Mouse (Mus musculus): ENCODE measurements around the gene Gm34653. TPM values are rescaled to one million over a fixed set of nuclear protein-coding genes. Genes with fewer than 3 reads are reported as not detected.
"Not testable (repeated sequence)": the region's sequence is repeated elsewhere in the genome, so short reads cannot be mapped to it uniquely, and the experiment has no call there.

The Gm34653 gene
- total RNA-seq, 2 experiments from 2014 or later = not detected

DNA sequence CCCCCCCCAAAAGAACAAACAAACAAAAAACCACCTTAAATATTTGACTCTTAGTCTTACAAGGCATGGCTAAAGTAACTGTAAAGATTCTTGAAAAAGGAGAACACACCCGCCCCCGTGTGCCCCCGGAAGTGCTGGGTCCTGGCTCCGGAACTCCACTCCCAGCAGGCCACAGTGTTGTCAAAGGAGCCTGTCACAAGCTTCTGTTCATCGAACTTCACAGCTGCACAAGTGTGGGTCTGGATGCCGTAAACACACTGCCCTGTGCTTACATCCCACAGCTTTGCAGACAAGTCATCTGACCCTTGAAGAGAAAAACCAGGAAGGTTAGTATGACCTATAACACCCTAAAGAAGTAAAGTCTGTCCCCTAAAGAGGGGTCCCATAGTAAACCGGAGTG is 20.1 kb upstream of the Gm34653 start:
- intact Hi-C loops (cut with DNase I) = no loop called here
- no peak for DNase-seq (ENCODE audit: low spot score in 2 of 2)

DNA sequence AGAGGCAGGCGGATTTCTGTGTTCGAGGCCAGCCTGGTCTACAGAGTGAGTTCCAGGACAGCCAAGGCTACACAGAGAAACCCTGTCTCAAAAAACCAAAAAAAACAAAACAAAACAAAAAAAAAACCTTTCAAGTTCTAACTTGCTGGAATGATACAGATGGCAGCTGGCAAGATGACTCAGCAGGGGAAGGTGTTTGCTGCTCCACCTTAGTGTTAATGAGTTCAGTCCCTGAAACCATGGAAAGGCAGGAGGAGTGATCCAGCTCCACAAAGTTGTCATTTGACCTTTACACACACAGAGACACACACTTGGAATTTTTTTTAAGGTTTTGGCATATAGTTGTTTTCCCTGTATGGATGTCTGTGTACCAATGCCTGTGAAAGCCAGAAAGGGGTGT is 16.9 kb upstream of the Gm34653 start:
- intact Hi-C loops (cut with DNase I); DNase-seq (ENCODE audit: low spot score in 2 of 2): not testable (repeated sequence)

DNA sequence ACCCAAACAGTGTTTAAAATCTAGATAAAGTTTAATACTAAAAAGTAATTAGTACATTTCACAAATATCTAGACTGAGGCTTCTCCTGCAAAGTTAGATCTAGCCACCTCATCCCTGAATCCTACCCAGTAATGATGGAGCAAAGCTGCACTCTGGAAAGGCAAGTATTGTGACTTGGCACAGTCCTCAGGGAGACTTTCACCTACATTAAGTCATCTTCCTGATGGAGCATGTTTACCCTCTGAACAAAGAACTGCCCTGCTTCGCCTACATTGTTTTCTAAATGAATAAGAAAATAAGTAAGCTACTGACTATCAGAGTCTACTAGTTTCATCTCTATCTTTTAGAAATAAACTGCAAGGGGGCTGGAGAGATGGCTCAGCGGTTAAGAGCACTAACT is 14.3 kb upstream of the Gm34653 start:
- intact Hi-C loops (cut with DNase I) = no loop called here
- DNase-seq (ENCODE audit: low spot score in 2 of 2) = no peak

DNA sequence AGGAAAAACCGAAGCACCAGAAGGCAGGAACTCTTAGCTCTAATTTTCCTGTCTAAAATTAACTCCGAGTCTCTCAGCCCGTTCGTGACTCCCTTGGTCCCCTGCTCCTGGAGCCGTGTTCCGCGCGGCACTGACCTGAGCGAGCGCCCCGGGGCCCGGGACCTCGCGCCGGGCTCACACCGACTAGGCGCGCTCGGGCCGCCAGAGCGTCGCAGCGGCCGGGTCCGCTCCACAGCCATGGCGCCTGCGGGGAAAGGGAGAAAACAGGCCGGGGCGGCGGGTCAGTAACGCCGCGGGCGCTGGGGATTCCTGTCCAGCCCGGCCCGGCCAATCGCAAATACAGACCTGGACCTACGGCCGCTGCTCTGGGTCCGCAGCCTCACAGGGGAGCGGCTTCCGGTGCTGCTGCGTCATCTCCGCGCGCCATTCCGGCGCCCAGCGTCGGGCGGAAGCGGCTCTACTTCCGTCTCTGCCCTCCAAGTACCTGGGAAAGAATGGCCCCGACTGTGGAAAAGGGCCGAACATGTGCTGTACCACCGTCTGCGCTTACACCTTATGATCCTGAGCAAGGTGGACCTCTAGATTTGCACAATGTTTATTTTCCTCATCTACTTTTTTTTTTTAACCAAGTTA is 6.9 kb upstream of the Gm34653 start, which contains the start of gene Fbxw2:
Gene Fbxw2 (minus strand): TSS at position 485 of the 633 bp plus-strand sequence.
- peak; percentile 89 to 95 for DNase-seq (ENCODE audit: low spot score in 2 of 2)
- intact Hi-C loops (cut with DNase I) = loop anchor here (1.0 kb wide), 1 partner anchor 45 kb away; no protein-coding TSS in a partner anchor

DNA sequence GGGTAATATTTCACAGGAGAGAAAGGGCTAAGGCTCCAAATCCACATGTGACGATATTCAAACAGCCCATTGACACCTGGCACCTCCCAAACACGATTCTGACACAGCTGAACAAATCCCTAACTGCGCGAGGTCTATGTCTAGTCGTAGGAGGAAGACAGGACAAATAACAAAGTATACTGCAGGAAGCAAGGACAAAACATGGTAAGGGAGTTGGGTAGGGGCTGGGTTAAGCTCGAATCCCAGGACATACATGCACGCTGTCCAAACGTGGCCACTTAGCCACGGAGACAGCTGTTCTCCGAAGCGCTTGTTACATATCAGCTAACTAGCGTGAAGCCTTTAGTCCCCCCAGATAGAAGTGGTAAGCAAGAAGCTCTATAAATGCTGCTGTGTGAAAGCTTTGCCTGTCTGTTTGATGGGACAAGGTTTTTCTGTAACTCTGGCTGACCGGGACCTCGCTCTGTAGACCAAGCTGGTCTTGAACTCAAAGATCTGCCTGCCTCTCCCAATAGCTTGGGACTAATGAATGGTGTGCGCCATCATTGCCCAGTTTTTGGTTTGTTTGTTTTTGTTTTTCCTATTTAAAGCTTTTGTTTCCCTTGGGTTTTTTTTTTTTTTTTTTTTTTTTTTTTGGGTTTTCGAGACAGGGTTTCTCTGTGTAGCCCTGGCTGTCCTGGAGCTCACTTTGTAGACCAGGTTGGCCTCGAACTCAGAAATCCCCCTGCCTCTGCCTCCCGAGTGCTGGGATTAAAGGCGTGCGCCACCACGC is 6.2 kb upstream of the Gm34653 start:
- no peak for DNase-seq (ENCODE audit: low spot score in 2 of 2)

DNA sequence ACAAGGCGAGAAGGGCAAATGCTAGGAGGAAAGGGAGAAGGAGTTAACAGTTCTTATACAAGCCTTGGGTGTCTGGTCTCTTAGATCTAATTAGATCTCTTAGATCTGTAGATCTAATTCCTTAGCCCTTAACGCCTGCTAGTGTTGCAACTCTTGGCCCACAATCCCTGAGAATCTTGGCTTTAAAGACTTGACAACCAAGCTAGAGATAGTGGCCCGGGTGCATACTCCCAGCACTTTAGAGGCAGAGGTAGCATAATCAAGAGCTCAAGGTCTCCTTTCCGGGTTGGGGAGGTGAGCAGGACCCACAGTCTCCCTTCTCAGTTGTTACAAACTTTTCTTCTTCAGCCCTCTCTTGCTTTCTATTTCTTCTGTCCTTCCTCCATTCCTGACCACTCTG is 5.2 kb upstream of the Gm34653 start:
- DNase-seq (ENCODE audit: low spot score in 2 of 2) = no peak
- intact Hi-C loops (cut with DNase I) = no loop called here

More for the DNA sequence above, 6.2 kb upstream of the Gm34653 start:
- intact Hi-C loops (cut with DNase I) = loop anchor here (1.0 kb wide), 1 partner anchor 45 kb away; no protein-coding TSS in a partner anchor

DNA sequence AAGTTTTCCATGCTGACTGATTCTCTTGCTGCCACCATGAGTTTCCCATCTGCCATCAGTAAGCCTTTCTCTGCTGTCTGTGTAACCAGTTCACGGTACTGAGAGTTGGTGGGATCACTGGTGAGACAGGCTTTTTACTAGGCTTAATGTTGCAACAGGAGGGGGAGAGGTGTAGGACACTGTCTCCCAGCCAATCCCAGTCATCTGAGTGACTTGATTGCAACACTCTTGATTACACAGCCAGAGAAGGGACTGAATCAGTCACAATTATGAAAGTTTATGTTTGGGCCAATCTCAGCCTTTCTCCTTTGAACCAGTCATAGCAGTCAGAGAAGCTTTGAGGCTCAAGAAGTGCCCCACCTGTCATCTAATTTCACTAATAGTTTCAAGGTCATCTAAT is 4.8 kb upstream of the Gm34653 start:
- intact Hi-C loops (cut with DNase I) = no loop called here
- DNase-seq (ENCODE audit: low spot score in 2 of 2) = no peak

DNA sequence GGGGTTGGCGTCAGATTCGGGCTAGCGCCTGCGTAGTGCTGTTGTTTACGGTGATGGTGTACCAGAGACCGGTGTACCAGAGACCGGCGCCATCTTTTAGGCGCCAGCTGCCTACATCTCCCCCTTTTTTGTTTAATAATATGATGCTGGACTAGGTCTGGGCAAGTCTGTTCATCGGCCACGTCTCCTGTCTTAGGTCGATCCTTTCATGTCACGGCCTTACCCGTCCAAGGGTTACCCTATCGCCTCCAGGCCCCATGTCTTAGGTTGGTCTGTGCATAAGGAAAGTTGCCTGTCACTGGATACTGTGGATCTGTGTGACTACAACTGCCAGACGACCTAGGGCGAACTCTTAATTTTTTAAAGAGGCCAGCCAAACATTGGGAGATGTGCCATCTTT is 2.7 kb upstream of the Gm34653 start:
- intact Hi-C loops (cut with DNase I); DNase-seq (ENCODE audit: low spot score in 2 of 2): not testable (repeated sequence)

DNA sequence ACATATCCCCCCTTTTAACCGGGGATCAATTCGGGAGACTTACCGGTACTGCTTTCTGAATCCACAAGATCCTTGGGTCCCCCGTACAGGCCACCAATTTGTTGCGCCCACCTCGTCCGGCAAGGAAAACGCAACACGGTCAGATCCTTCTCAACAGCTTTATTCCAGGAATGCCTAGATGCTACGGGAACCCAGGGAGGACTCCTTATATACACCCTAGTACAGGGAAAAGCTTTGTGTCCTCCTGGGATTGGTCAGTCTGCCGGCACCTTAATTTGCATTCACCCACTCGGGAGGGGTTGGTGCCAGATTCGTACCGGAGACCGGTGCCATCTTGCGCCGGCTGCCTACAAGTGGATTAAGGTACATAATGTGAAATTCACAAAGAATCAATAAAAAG is 817 bp downstream of the Gm34653 start:
- no peak for DNase-seq (ENCODE audit: low spot score in 2 of 2)
- intact Hi-C loops (cut with DNase I) = no loop called here

DNA sequence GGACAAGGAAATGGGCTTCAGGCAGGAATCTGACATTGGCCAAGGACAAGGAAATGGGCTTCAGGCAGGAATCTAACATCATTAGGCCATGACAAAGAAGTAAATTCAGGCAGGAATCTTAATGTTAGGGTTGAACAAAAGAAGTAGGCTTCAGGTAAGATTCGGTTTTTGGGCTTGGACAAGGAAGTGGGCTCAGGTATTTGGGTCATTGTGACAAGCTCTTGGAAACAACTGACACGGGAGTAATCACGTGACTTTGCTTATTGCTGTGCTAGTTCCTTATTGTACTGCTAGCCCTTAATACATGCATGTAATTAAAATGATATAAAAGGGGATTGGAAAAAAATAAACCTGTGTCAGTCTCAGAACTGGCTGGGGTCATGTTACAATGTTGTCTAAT is 2.9 kb downstream of the Gm34653 start:
- intact Hi-C loops (cut with DNase I) = no loop called here
- no peak for DNase-seq (ENCODE audit: low spot score in 2 of 2)

DNA sequence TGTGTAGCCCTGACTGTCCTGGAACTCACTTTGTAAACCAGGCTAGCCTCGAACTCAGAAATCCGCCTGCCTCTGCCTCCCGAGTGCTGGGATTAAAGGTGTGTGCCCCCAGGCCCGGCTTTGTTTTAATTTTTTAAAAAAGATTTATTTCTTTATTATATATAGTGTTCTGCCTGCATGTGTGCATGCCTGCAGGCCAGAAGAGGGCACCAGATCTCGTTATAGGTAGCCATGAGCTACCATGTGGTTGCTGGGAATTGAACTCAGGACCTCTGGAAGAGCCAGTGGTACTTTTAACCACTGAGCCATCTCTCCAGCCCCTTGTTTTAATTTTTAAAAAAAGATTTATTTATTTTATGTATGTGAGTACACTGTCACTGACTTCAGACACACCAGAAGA is 7.3 kb downstream of the Gm34653 start:
- not testable (repeated sequence) for DNase-seq (ENCODE audit: low spot score in 2 of 2)
- intact Hi-C loops (cut with DNase I) = loop anchor here (10.0 kb wide), 1 partner anchor 265 kb away; the partner anchor contains the start of genes AI182371 and Cntrl

DNA sequence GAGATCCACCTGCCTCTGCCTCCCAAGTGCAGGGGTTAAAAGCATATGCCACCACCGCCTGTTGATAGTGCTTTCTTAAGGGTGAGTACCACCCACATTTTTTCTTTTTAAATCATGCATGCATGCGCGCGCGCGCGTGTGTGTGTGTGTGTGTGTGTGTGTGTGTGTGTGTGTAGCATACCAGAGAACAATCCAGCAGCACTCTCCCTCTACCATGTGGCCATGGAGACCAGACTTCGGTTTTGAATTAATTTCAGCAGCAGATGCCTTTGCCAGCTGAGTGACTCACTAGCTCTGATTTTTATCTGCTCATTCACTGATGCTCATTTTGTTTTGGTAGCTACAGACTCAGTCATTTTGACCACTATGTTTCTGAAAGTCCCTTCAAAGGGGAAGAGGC is 8.9 kb downstream of the Gm34653 start:
- intact Hi-C loops (cut with DNase I) = loop anchor here (10.0 kb wide), 1 partner anchor 263 kb away; the partner anchor contains the start of genes AI182371 and Cntrl

DNA sequence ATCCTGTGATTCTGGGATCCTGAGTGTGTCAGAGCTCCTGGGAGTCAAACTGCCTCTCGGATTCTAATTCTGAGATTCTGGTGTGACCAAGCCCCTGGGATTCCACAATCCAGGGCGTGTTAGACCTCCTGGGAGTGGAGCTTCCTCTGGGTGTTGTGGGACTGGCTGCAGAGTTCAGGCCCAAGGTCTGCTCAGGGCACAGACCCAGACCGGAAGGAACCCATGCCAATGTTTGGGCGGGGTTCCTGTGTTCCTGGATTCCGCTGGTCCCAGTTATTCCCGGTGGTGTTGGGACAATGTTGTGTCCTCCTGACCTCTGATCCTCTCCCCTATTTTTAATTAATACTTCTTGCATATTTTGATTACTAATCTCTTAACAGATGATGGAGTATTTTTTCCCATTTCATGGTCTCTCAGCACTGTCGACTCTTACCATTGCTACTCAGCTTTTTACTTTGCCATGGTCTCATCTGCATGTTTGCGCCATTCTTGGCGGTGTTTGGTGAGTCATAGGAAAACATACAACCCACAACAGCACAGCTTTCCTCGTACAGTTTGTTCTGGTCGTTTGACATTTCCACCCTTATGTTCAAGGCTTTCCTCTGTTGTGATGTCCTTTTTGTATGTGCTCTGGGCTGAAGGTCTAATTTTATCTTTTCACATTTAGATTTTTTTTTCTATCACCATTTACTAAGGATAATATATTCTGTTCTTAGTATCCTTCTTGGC is 10.6 kb downstream of the Gm34653 start:
- intact Hi-C loops (cut with DNase I) = loop anchor here (10.0 kb wide), 1 partner anchor 261 kb away; the partner anchor contains the start of genes AI182371 and Cntrl
- peak; percentile 12 to 27 for DNase-seq (ENCODE audit: low spot score in 2 of 2)

More for the DNA sequence above, 8.9 kb downstream of the Gm34653 start:
- peak; percentile 33 to 45 for DNase-seq (ENCODE audit: low spot score in 2 of 2)

DNA sequence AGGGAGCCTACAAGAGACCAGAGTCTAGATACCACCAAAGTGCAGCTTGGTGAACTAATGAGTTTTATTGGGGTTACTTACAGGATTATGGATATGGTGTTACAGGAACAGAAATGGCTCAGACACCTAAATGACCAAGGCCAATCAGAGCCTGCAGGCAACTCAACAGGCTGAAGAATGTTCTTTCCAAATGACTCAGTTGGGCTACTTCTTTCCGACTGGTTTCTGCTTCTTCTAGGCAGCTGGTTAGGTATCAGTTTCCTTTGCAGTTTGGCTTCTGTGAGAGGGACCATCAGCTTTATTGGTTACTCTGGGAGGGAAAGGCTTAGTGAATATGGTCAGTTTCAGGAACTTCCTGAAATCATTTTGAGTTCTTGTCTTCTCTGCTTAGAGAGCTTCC is 14.9 kb downstream of the Gm34653 start:
- DNase-seq (ENCODE audit: low spot score in 2 of 2) = no peak
- intact Hi-C loops (cut with DNase I) = loop anchor here (10.0 kb wide), 1 partner anchor 257 kb away; the partner anchor contains the start of genes AI182371 and Cntrl

DNA sequence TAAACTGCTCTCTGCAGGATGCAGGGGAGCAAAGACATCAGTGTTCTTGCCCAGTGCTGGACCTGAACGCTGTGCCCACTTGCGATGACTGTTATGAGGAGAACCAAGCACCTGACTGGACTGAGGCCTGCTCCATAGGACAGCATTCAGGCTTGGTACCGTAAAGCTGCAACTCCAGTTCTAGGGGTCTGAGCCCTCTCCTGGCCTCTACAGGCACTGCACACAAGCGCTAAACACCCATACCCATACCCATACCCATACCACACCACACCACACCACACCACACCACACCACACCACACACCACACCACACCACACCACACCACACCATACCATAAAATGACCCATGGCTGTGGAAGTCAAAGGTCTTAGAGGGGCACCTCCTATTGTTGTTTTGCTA is 22.5 kb downstream of the Gm34653 start:
- no peak for DNase-seq (ENCODE audit: low spot score in 2 of 2)
- intact Hi-C loops (cut with DNase I) = no loop called here

DNA sequence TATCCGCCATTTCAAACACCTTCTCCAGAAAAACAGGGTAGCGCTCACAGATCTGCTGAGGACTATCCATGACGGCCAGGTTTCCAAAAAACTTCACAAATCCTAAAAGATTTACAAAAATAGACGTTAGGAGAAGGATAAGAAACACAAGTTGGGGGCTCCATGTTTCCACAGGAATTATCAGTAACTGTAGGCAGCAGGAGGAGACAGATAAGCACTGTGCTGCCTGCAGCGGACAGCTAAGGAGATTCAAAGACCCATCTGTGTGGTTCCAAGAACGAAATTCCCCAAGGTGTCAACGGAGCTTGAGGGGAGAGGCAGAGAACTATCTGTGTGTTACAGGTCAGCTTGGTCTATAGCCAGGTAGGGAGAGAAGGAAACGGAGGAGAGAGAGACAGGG is 24.9 kb downstream of the Gm34653 start:
- no peak for DNase-seq (ENCODE audit: low spot score in 2 of 2)
- intact Hi-C loops (cut with DNase I) = no loop called here

DNA sequence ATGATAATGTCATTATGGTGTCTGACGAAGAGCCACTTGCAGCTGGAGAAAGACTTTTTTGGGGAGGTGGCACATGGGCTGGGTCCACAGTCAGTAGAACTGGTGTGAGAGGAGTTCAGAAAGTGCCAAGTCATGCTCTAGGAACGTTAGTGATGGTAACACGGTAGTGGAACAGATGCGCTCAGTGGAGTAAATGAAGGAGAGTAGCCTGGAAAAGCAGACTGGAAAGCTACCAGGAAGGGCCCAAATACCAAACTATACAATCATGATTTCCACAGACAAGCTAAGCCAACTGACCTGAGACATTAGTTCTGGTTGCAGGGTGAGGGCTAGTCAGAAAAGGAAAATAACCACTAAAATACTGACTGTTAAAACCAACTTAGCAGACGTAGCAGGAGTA is 36.9 kb downstream of the Gm34653 start:
- no peak for DNase-seq (ENCODE audit: low spot score in 2 of 2)
- intact Hi-C loops (cut with DNase I) = loop anchor here (2.0 kb wide), 1 partner anchor 35 kb away; no protein-coding TSS in a partner anchor

DNA sequence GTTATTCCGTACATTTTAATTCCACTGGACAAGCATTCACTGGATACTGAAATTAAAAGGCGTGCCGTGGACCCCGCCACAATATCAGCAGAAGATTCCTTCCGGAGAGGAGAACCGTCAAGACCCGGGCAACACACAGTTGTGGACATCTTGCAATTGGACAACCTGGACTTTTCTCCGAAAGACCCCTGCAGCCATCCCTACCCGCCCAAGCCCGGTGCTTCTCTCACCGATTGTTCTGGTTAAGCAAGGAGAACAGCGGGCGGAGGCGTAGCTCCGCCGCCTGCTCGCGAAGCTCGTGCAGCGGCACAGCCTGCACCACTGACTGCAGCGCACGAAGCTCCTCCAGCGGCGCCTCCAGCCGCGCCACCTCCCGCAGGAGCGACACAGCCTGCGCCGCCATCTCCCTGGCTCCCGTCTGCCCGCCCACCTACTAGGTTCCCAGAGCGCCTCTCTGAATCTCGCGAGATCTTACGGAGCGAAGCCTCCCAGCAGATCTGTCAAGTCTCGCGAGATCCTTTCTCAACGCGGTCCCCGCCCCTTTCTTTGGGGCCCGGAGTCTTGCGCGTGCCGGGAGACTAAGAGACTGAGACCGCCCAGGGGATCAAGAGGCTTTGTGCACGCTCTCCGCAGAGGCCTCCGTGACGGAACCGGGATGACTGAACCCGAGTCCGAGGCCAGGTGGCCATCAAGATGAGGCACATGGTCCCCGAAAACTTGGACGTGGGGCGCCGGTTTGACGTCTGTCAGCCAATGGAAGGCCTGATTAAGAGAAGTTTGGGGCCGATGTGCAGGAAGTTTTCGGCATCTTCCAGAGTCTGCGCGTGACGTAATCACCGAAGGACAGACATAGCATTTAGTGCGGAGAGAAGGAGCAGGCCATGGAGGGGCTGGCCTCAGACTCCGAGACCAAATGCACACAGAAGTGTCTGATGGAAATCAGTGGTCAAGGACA is 38.0 kb downstream of the Gm34653 start:
- DNase-seq (ENCODE audit: low spot score in 2 of 2) = peak; percentile 93
- intact Hi-C loops (cut with DNase I) = loop anchor here (1.0 to 2.0 kb wide), 3 partner anchors 34 to 239 kb away; partner anchors contain the start of genes Cntrl and Fbxw2

DNA sequence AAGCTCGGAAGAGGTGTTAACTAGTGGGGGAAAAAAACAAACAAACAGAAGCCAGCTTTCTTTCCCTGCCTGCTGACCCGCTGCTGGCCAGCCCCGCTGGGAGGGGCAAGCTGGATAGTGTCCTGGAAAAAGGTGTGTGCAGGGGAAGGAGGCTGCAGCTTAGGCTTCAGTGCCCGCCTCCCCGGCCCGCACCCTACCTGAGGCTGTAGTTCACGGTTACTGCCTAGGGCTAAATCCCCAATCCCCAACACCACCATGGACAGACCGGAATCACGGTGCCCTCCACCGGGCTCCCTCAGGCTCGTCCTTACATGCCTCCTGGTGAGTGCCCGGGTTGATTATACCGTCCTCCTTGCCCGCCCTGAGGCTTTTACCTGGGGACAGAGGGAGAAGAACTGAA is 41.5 kb downstream of the Gm34653 start, which contains the start of gene Cutal:
Gene Cutal (plus strand): TSS at position 126 of the 400 bp plus-strand sequence.
- intact Hi-C loops (cut with DNase I) = no loop called here

More for the DNA sequence above, 41.5 kb downstream of the Gm34653 start, which contains the start of gene Cutal:
- DNase-seq (ENCODE audit: low spot score in 2 of 2) = no peak

Measured in left cerebral cortex, postnatal 36 days (tissue).